Mouse (Mus musculus) forebrain, embryonic 14.5 days (tissue): ENCODE results near the gene 1700067P10Rik. TPM values are rescaled to one million over a fixed set of nuclear protein-coding genes. Genes with fewer than 3 reads are reported as not detected.
A peak's percentile ranks its signal among the peaks of the same experiment; 100 is the strongest.

Experiments used
- ATAC-seq: fragments of 200-750 bp; cut with Nextera tagmentation; 2 replicates; pipeline ENCODE4 v1.8.0; 2017; ENCODE audit warnings: mild to moderate bottlenecking, moderate library complexity
- DNase-seq: peaks from one replicate; pipeline ENCODE4 v3.0.0-alpha.2; 2015; ENCODE audit warnings: low spot score
- H3K27ac ChIP-seq: fragments of 300-500 bp; sonication (generic); 2 replicates; pipeline ENCODE4 v1.5.1; 2014; ENCODE audit warnings: low read depth, mild to moderate bottlenecking, control low read depth, low read length, moderate library complexity
- H3K27me3 ChIP-seq: fragments of 300-500 bp; sonication (generic); replicated peaks from 2 replicates; pipeline ENCODE4 v1.6.1; 2014; ENCODE audit warnings: low read length, control low read depth, mixed read lengths; ENCODE audit not compliant: control insufficient read depth, insufficient read depth
- H3K36me3 ChIP-seq: fragments of 300-500 bp; sonication (generic); 2 replicates; pipeline ENCODE4 v1.6.1; 2014; ENCODE audit warnings: low read length, control low read depth; ENCODE audit not compliant: control insufficient read depth, insufficient read depth
- H3K4me1 ChIP-seq: fragments of 300-500 bp; sonication (generic); 2 replicates; pipeline ENCODE4 v1.6.1; 2014; ENCODE audit warnings: antibody characterized with exemption, low read length, control low read depth; ENCODE audit not compliant: control insufficient read depth, insufficient read depth
- H3K4me2 ChIP-seq: fragments of 300-500 bp; sonication (generic); 2 replicates; pipeline ENCODE4 v1.6.1; 2014; ENCODE audit warnings: mild to moderate bottlenecking, control low read depth, low read length
- H3K4me3 ChIP-seq: fragments of 300-500 bp; sonication (generic); 2 replicates; pipeline ENCODE4 v1.5.1; 2014; ENCODE audit warnings: low read depth, low read length, control low read depth
- H3K9ac ChIP-seq: fragments of 300-500 bp; sonication (generic); 2 replicates; pipeline ENCODE4 v1.6.1; 2014; ENCODE audit warnings: mild to moderate bottlenecking, low read length, control low read depth, moderate library complexity
- H3K9me3 ChIP-seq: fragments of 300-500 bp; sonication (generic); replicated peaks from 2 replicates; pipeline ENCODE4 v1.6.1; 2016; ENCODE audit warnings: low read length, control low read depth, mixed read lengths; ENCODE audit not compliant: control insufficient read depth
- WGBS: fragments of 180-500 bp; shearing (Covaris S2); extraction: QIAGEN DNeasy Blood & Tissue Kit; methylation state at CpG from one replicate; pipeline ENCODE4 v1.1.7; 2014; 5-methylcytosine and 5-hydroxymethylcytosine counted together
- polyA plus RNA-seq: library from polyadenylated mRNA; unstranded; fragments of >200 nt; fragmentation: Nextera tagmentation; extraction: Ambion mirVana; gene quantifications from 2 replicates; pipeline ENCODE4 v1.2.1, GENCODE M21; 2014

1700067P10Rik gene
- polyA plus RNA-seq, 1 experiment from 2014 or later = not detected

GRCm38 (mm10) chr17:48099312-48099711 is 10.2 kb downstream of the 1700067P10Rik start:
- ATAC-seq (no peak), DNase-seq (no peak)
- no peak overlapping the region for H3K4me2 ChIP-seq
- peaks cover 58% of the 10 kb centered on the region for H3K27me3 ChIP-seq
- no peak overlapping the region for H3K9ac ChIP-seq
- no peaks in the 10 kb centered on the region for H3K9me3 ChIP-seq
- 8% methylated on average over 11 of the region's 11 CpGs for WGBS
- no peak overlapping the region for H3K27ac ChIP-seq
- H3K4me1 ChIP-seq = peaks cover 30% of the 10 kb centered on the region
- H3K4me3 ChIP-seq = no peak overlapping the region
- H3K36me3 ChIP-seq = no peaks in the 10 kb centered on the region

GRCm38 (mm10) chr17:48100441-48101417 is 11.6 kb downstream of the 1700067P10Rik start:
- Histone ChIP-seq H3K27ac (no peak overlapping the region), H3K27me3 (peaks cover 44% of the 10 kb centered on the region), H3K9me3 (no peaks in the 10 kb centered on the region), H3K4me2 (peak overlapping the region; percentile 39; the same call in 1 of the 2 replicates), H3K4me1 (peaks cover 22% of the 10 kb centered on the region), H3K9ac (no peak overlapping the region), H3K36me3 (no peaks in the 10 kb centered on the region), H3K4me3 (no peak overlapping the region)
- ATAC-seq = peak; percentile 86
- WGBS = 14% methylated on average over 21 of the region's 21 CpGs
- peak; percentile 94 for DNase-seq

GRCm38 (mm10) chr17:48107333-48107732 is 18.2 kb downstream of the 1700067P10Rik start:
- ATAC-seq = no peak
- WGBS = 44% methylated on average over 4 of the region's 4 CpGs
- Histone ChIP-seq H3K4me1 (no peaks in the 10 kb centered on the region), H3K9ac (no peak overlapping the region), H3K36me3 (no peaks in the 10 kb centered on the region), H3K27me3 (no peaks in the 10 kb centered on the region), H3K27ac (no peak overlapping the region), H3K9me3 (no peaks in the 10 kb centered on the region), H3K4me2 (no peak overlapping the region), H3K4me3 (no peak overlapping the region)
- no peak for DNase-seq

- Histone ChIP-seq H3K4me3 (no peak overlapping the region), H3K27ac (no peak overlapping the region), H3K9ac (no peak overlapping the region), H3K4me2 (no peak overlapping the region), H3K27me3 (no peaks in the 10 kb centered on the region), H3K4me1 (no peaks in the 10 kb centered on the region), H3K9me3 (no peaks in the 10 kb centered on the region), H3K36me3 (no peaks in the 10 kb centered on the region)
- WGBS = 54% methylated on average over 6 of the region's 6 CpGs
- DNase-seq = no peak
- no peak for ATAC-seq
Measured at GRCm38 (mm10) chr17:48107862-48108261, 18.7 kb downstream of the 1700067P10Rik start.

- H3K4me2 ChIP-seq = no peak overlapping the region
- ATAC-seq (no peak), DNase-seq (no peak)
- H3K9me3 ChIP-seq = no peaks in the 10 kb centered on the region
- H3K36me3 ChIP-seq = no peaks in the 10 kb centered on the region
- H3K4me3 ChIP-seq = no peak overlapping the region
- no peak overlapping the region for H3K27ac ChIP-seq
- no peak overlapping the region for H3K9ac ChIP-seq
- no peaks in the 10 kb centered on the region for H3K27me3 ChIP-seq
- H3K4me1 ChIP-seq = no peaks in the 10 kb centered on the region
- 77% methylated on average over 3 of the region's 3 CpGs for WGBS
Measured at GRCm38 (mm10) chr17:48108520-48108919, 19.4 kb downstream of the 1700067P10Rik start.

GRCm38 (mm10) chr17:48110547-48111287 is 21.6 kb downstream of the 1700067P10Rik start:
- peak; percentile 36 for DNase-seq
- ATAC-seq = no peak
- Histone ChIP-seq H3K27me3 (no peaks in the 10 kb centered on the region), H3K36me3 (no peaks in the 10 kb centered on the region), H3K4me3 (no peak overlapping the region), H3K9ac (no peak overlapping the region), H3K4me1 (no peaks in the 10 kb centered on the region), H3K9me3 (no peaks in the 10 kb centered on the region), H3K4me2 (no peak overlapping the region), H3K27ac (no peak overlapping the region)
- WGBS = 43% methylated on average over 8 of the region's 8 CpGs

- Histone ChIP-seq H3K9me3 (no peaks in the 10 kb centered on the region), H3K4me3 (no peak overlapping the region), H3K36me3 (no peaks in the 10 kb centered on the region), H3K4me2 (no peak overlapping the region), H3K27ac (no peak overlapping the region), H3K27me3 (no peaks in the 10 kb centered on the region), H3K9ac (no peak overlapping the region), H3K4me1 (no peaks in the 10 kb centered on the region)
- DNase-seq (no peak), ATAC-seq (no peak)
- 78% methylated on average over 1 of the region's 1 CpGs for WGBS
Measured at GRCm38 (mm10) chr17:48118570-48118969, 29.5 kb downstream of the 1700067P10Rik start.

- no peak overlapping the region for H3K4me2 ChIP-seq
- ATAC-seq (peak; percentile 72), DNase-seq (peak; percentile 82)
- WGBS = 23% methylated on average over 3 of the region's 3 CpGs
- no peak overlapping the region for H3K9ac ChIP-seq
- no peaks in the 10 kb centered on the region for H3K36me3 ChIP-seq
- no peak overlapping the region for H3K4me3 ChIP-seq
- H3K27me3 ChIP-seq = no peaks in the 10 kb centered on the region
- no peak overlapping the region for H3K27ac ChIP-seq
- no peaks in the 10 kb centered on the region for H3K9me3 ChIP-seq
- no peaks in the 10 kb centered on the region for H3K4me1 ChIP-seq
Measured at GRCm38 (mm10) chr17:48119656-48120055, 30.5 kb downstream of the 1700067P10Rik start.
